Mouse (Mus musculus) adrenal gland, adult 2 months (tissue): ENCODE data around the gene Gm3278. TPM values are rescaled to one million over a fixed set of nuclear protein-coding genes. Genes with fewer than 3 reads are reported as not detected.
A peak's percentile ranks its signal among the peaks of the same experiment; 100 is the strongest.
"Not testable (repeated sequence)": the region's sequence is repeated elsewhere in the genome, so short reads cannot be mapped to it uniquely, and the experiment has no call there.

Experiments used
- DNase-seq: peaks from one replicate; pipeline ENCODE4 v3.0.0; 2021
- long read RNA-seq: library from polyadenylated mRNA; stranded (forward); transcript quantifications from one replicate; pipeline ENCODE4 v2.0.0, GENCODE M21; 2021
- polyA plus RNA-seq: library from polyadenylated mRNA; depleted of rRNA; stranded (reverse); fragments of >200 nt; gene quantifications from 2 replicates; pipeline ENCODE4 v1.2.3, GENCODE M21; 2012; rRNA removed
- total RNA-seq, 2 experiments: library from RNA; stranded (reverse); gene quantifications; 2 replicates each; pipeline ENCODE4 v1.2.3; 2021

The Gm3278 gene
- total RNA-seq (not detected), polyA plus RNA-seq (not detected in 2 replicates)
- long read RNA-seq = 0 reads

GRCm38 (mm10) chr14:4892116-4892515 is at the start of gene Gm3278:
Gm3278 (plus strand) TSS chr14:4892416.
- DNase-seq = not testable (repeated sequence)

- DNase-seq = peak; percentile 4
Observed at GRCm38 (mm10) chr14:4855299-4855980, 36.8 kb upstream of the Gm3278 start, which contains the start of gene Gm3264. Gm3264 (plus strand) TSS chr14:4855576.

Other genes starting within 250 kb of the Gm3278 start
- not detected for gene Gm3239, start 228.2 kb upstream of the Gm3278 start, total RNA-seq
- gene Gm3239, start 228.2 kb upstream of the Gm3278 start, polyA plus RNA-seq = not detected in 2 replicates
- gene Gm7876, start 183.2 kb upstream of the Gm3278 start, total RNA-seq = not detected
- gene Gm7876, start 183.2 kb upstream of the Gm3278 start, polyA plus RNA-seq = not detected in 2 replicates
- not detected for gene Gm3252, start 165.6 kb upstream of the Gm3278 start, total RNA-seq
- 0.04 TPM in 1 of 2 replicates, not detected in the other for gene Gm3252, start 165.6 kb upstream of the Gm3278 start, polyA plus RNA-seq
- gene Gm9602, start 116.1 kb upstream of the Gm3278 start, total RNA-seq = not detected
- not detected in 2 replicates for gene Gm9602, start 116.1 kb upstream of the Gm3278 start, polyA plus RNA-seq
- gene Gm3269, start 54.3 kb upstream of the Gm3278 start, total RNA-seq = not detected
- not detected in 2 replicates for gene Gm3269, start 54.3 kb upstream of the Gm3278 start, polyA plus RNA-seq
- under 1 TPM in 1 of 2 experiments, not detected in 1; 0.52 TPM for gene Gm3264, start 36.8 kb upstream of the Gm3278 start, total RNA-seq
- not detected in 2 replicates for gene Gm3264, start 36.8 kb upstream of the Gm3278 start, polyA plus RNA-seq
- gene Gm8297, start 91.5 kb downstream of the Gm3278 start, total RNA-seq = not detected
- gene Gm8297, start 91.5 kb downstream of the Gm3278 start, polyA plus RNA-seq = not detected in 2 replicates
- not detected for gene Gm3298, start 123.5 kb downstream of the Gm3278 start, total RNA-seq
- gene Gm3298, start 123.5 kb downstream of the Gm3278 start, polyA plus RNA-seq = not detected in 2 replicates
- not detected for gene 4930555G01Rik, start 158.2 kb downstream of the Gm3278 start, total RNA-seq
- not detected in 2 replicates for gene 4930555G01Rik, start 158.2 kb downstream of the Gm3278 start, polyA plus RNA-seq
- gene Gm8281, start 178.6 kb downstream of the Gm3278 start, total RNA-seq = not detected
- gene Gm8281, start 178.6 kb downstream of the Gm3278 start, polyA plus RNA-seq = not detected in 2 replicates
- gene Gm8279, start 239.1 kb downstream of the Gm3278 start, total RNA-seq = not detected
- not detected in 2 replicates for gene Gm8279, start 239.1 kb downstream of the Gm3278 start, polyA plus RNA-seq